ENCODE assay signal across 32 mouse cellular contexts in the genomic region with DNA sequence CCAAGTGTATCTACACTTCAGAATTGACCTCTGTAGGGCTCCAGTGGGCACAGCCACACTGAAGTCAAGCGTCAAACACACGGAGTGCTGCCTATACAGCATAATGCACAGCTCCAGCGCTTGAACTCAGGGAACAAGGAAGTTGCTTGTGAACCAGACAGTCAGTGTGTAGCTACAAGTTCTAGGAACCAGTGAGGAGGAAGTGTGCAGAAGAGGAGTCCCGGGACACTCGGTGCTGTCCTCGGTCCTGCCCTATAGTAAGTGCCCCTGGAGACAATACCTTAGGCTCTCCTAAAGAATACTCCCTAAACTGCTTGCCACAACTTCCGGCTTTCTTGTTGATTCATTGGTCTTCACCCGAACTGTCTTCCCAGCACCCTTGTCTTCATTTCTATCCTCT. TPM values are rescaled to one million over a fixed set of nuclear protein-coding genes. Genes with fewer than 3 reads are reported as not detected.
DNase-seq lines count a peak whose midpoint lies in the region; ATAC-seq lines count a peak whose summit lies in the region.
"Had no signal": no experiment of that assay in that cellular context is flagged by ENCODE, and none has a peak within 500 bp of the region (broad histone marks: within the 10 kb centered on the region; RNA-seq: fewer than 3 reads in every experiment).

No protein-coding gene starts in this region.

- H3K27ac ChIP-seq in heart, embryonic 10.5 days: no peak overlapping the region
- H3K27ac ChIP-seq: forebrain, embryonic 13.5 days; hindbrain, embryonic 13.5 days; left cerebral cortex, adult 2 months; limb, embryonic 15.5 days; liver, embryonic 13.5 days; midbrain, embryonic 12.5 days; stomach, postnatal 0 days had no signal

- no peak overlapping the region for H3K4me3 ChIP-seq in heart, embryonic 10.5 days
- H3K4me3 ChIP-seq: forebrain, embryonic 13.5 days; heart, embryonic 12.5 days; hindbrain, embryonic 13.5 days; left cerebral cortex, adult 2 months; limb, embryonic 15.5 days; liver, embryonic 13.5 days; midbrain, embryonic 12.5 days had no signal

- H3K9me3 ChIP-seq in heart, embryonic 10.5 days: no peaks in the 10 kb centered on the region
- H3K9me3 ChIP-seq: forebrain, embryonic 13.5 days; hindbrain, embryonic 13.5 days; limb, embryonic 15.5 days; midbrain, embryonic 12.5 days had no signal

- peaks cover 4% of the 10 kb centered on the region; the same call in 1 of the 2 replicates for H3K4me1 ChIP-seq in heart, embryonic 10.5 days
- H3K4me1 ChIP-seq: forebrain, embryonic 13.5 days; heart, embryonic 12.5 days; hindbrain, embryonic 13.5 days; limb, embryonic 15.5 days; liver, embryonic 13.5 days; midbrain, embryonic 12.5 days had no signal

- WGBS in heart, embryonic 10.5 days: 43% methylated on average over 8 of the region's 8 CpGs

- DNase-seq in embryo, embryonic 10 days (ENCODE audit: low spot score): peak; percentile 17
- no peak for DNase-seq in embryo, embryonic 9.5 days (ENCODE audit: extremely low spot score)
- DNase-seq in 416B (ENCODE audit: low read depth) (peak; percentile 16), ZHBTc4 (ENCODE audit: low read depth, low spot score) (peak; percentile 30)
- no peak for DNase-seq in cerebellum, postnatal 14 days
- DNase-seq in right cerebral cortex, postnatal 10 days (ENCODE audit: low spot score in 2 of 2): no peak
- no peak for DNase-seq in heart, embryonic 10.5 days (ENCODE audit: low spot score)
- DNase-seq: adrenal gland, adult 8-10 months; cerebellum, adult 2 months; cerebellum, postnatal 36 days; gastrocnemius, postnatal 14 days; heart, adult 18-20 months; heart, postnatal 4 days; kidney, adult 8-10 months; kidney, postnatal 14 days; liver, embryonic 13.5 days; lung, adult 2 months; lung, postnatal 14 days; retina, postnatal 1 day; right cerebral cortex, postnatal 25 days; spleen, adult 18-20 months; thymus, adult 2 months; thymus, postnatal 36 days had no signal

- ATAC-seq in monocyte, adult 5-6 weeks (replicated peaks; ENCODE audit: insufficient number of reproducible peaks, low FRiP score, low TSS enrichment, poor library complexity, severe bottlenecking): peak; percentile 66
- ATAC-seq: forebrain, embryonic 13.5 days; intestine, embryonic 16.5 days had no signal

- H3K36me3 ChIP-seq in heart, embryonic 10.5 days: no peaks in the 10 kb centered on the region
- H3K36me3 ChIP-seq: heart, embryonic 12.5 days; hindbrain, embryonic 13.5 days; limb, embryonic 15.5 days; liver, embryonic 13.5 days; midbrain, embryonic 12.5 days had no signal

- H3K27me3 ChIP-seq in heart, embryonic 10.5 days (ENCODE audit: insufficient read depth, poor library complexity, severe bottlenecking): peaks cover 14% of the 10 kb centered on the region
- H3K27me3 ChIP-seq: forebrain, embryonic 13.5 days; hindbrain, embryonic 13.5 days; limb, embryonic 15.5 days; midbrain, embryonic 12.5 days had no signal

RNA-seq across cellular contexts. Expression of gene Tubgcp3, which starts 30.2 kb away (rescaled TPM):
- 45.9 to 66.4 TPM (median 53.4 TPM) in 3 replicates for total RNA-seq in monocyte, adult 5-6 weeks (2017)
- 34.0 and 35.7 TPM in 2 replicates for polyA plus RNA-seq in heart, embryonic 10.5 days (2016; fragmentation: Nextera tagmentation; extraction: Ambion mirVana)

RNA-seq across cellular contexts. Expression of gene Atp11a, which starts 54.5 kb away (rescaled TPM):
- total RNA-seq in monocyte, adult 5-6 weeks (2017): 14.4 to 19.7 TPM (median 18.2 TPM) in 3 replicates
- polyA plus RNA-seq in heart, embryonic 10.5 days (2016; fragmentation: Nextera tagmentation; extraction: Ambion mirVana): 11.7 and 17.9 TPM in 2 replicates

Comparison
In these comparisons a context has a peak if more than half of its experiments do, and no peak if none do; other contexts are left out.
1. DNase-seq: peak in embryo, embryonic 10 days (single experiment), 416B (single experiment) and ZHBTc4 (single experiment); none in embryo, embryonic 9.5 days (single experiment), cerebellum, postnatal 14 days (0 of 2), right cerebral cortex, postnatal 10 days (0 of 2) and heart, embryonic 10.5 days (single experiment).